ENCODE assay signal across 19 mouse cellular contexts in the genomic region with DNA sequence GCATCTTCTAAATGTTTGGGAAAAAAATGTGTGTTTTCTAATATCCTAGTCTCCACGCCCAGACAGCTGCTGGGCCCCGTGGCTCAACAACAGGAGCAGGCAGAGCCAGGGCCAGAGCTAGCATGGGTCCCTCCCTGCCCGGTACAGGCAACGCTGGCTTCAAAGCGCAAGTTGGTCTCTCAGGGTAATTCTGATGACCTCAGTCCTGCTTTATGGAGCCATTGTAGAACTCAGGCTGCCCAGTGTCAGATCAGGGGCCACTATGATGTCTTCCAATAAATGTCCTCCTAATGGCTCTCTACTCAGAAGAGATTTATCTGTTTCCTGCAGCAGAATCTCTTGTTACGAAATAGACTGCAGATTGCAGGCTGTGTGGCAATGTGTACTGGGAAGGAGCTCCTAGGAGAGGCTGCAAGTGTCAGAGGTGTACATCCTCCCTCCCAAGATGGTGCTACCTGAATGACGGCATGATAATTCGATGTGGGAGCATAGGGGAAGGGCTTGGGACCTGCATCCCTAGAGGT.
DNase-seq lines count a peak whose midpoint lies in the region; ATAC-seq and TF ChIP-seq lines count a peak whose summit lies in the region.
"Had no signal": no experiment of that assay in that cellular context is flagged by ENCODE, and none has a peak within 500 bp of the region (broad histone marks: within the 10 kb centered on the region; RNA-seq: fewer than 3 reads in every experiment).

No protein-coding gene starts in this region.

- H3K4me1 ChIP-seq in intestine, embryonic 16.5 days (ENCODE audit: control insufficient read depth, insufficient read depth, low read length): no peaks in the 10 kb centered on the region
- no peaks in the 10 kb centered on the region for H3K4me1 ChIP-seq in intestine, postnatal 0 days (replicated peaks; ENCODE audit: control insufficient read depth, insufficient read depth, low read length)
- H3K4me1 ChIP-seq: forebrain, embryonic 15.5 days; hindbrain, embryonic 10.5 days; midbrain, embryonic 15.5 days had no signal

- no peak overlapping the region for H3K4me3 ChIP-seq in gastrocnemius, adult 2 months
- H3K4me3 ChIP-seq in intestine, embryonic 16.5 days (ENCODE audit: low read length): no peak overlapping the region
- H3K4me3 ChIP-seq in intestine, postnatal 0 days (ENCODE audit: low read depth, low read length): no peak overlapping the region
- H3K4me3 ChIP-seq: forebrain, embryonic 15.5 days; hindbrain, embryonic 10.5 days; layer of hippocampus, adult 2 months; limb, embryonic 10.5 days; megakaryocyte, embryonic 14.5 days; midbrain, embryonic 15.5 days had no signal

- no peaks in the 10 kb centered on the region for H3K27me3 ChIP-seq in intestine, embryonic 16.5 days (replicated peaks; ENCODE audit: control insufficient read depth, insufficient read depth, low read length)
- H3K27me3 ChIP-seq in intestine, postnatal 0 days (replicated peaks; ENCODE audit: control insufficient read depth, insufficient read depth, low read length): no peaks in the 10 kb centered on the region
- H3K27me3 ChIP-seq: forebrain, embryonic 15.5 days; megakaryocyte, embryonic 14.5 days; midbrain, embryonic 15.5 days had no signal

- no peak for TF ChIP-seq CTCF in gastrocnemius, adult 2 months (IDR thresholded peaks at IDR 0.05)
- no peak for TF ChIP-seq CTCF in intestine, postnatal 0 days (IDR thresholded peaks at IDR 0.05; ENCODE audit: low read depth)

- H3K27ac ChIP-seq in gastrocnemius, adult 2 months: 0 out of 2 replicates have a peak overlapping the region, but pooled peaks have one; percentile 12
- H3K27ac ChIP-seq in intestine, embryonic 16.5 days (ENCODE audit: low read length): no peak overlapping the region
- no peak overlapping the region for H3K27ac ChIP-seq in intestine, postnatal 0 days (ENCODE audit: low read depth, low read length)
- H3K27ac ChIP-seq: forebrain, embryonic 15.5 days; hindbrain, embryonic 10.5 days; kidney, postnatal 0 days; layer of hippocampus, adult 2 months; limb, embryonic 10.5 days; midbrain, embryonic 15.5 days had no signal

- H3K36me3 ChIP-seq in intestine, embryonic 16.5 days (ENCODE audit: control insufficient read depth, insufficient read depth, low read length): no peaks in the 10 kb centered on the region
- no peaks in the 10 kb centered on the region for H3K36me3 ChIP-seq in intestine, postnatal 0 days (ENCODE audit: control insufficient read depth, insufficient read depth)
- H3K36me3 ChIP-seq: forebrain, embryonic 15.5 days; hindbrain, embryonic 10.5 days; limb, embryonic 10.5 days; midbrain, embryonic 15.5 days had no signal

- no peak overlapping the region for H3K9ac ChIP-seq in intestine, embryonic 16.5 days (ENCODE audit: low read depth, low read length)
- H3K9ac ChIP-seq in intestine, postnatal 0 days (ENCODE audit: low read depth, low read length): no peak overlapping the region
- H3K9ac ChIP-seq: forebrain, embryonic 15.5 days; midbrain, embryonic 15.5 days had no signal

- intact Hi-C loops in gastrocnemius, adult 2 months (cut with DNase I): no loop called here
- intact Hi-C loops in gastrocnemius, postnatal 14 days (cut with DNase I; ENCODE audit: low total_unique reads): no loop called here

- WGBS in intestine, embryonic 16.5 days: 67% methylated on average over 8 of the region's 8 CpGs
- 62% methylated on average over 8 of the region's 8 CpGs for WGBS in intestine, postnatal 0 days

- no peak overlapping the region for H3K4me2 ChIP-seq in intestine, embryonic 16.5 days (ENCODE audit: low read depth, low read length)
- no peak overlapping the region for H3K4me2 ChIP-seq in intestine, postnatal 0 days (replicated peaks; ENCODE audit: low read depth)
- H3K4me2 ChIP-seq: forebrain, embryonic 15.5 days; liver, embryonic 11.5 days; midbrain, embryonic 15.5 days had no signal

- H3K9me3 ChIP-seq in intestine, embryonic 16.5 days (ENCODE audit: control insufficient read depth, low read length): no peaks in the 10 kb centered on the region
- H3K9me3 ChIP-seq in intestine, postnatal 0 days (ENCODE audit: control insufficient read depth): no peaks in the 10 kb centered on the region
- H3K9me3 ChIP-seq: forebrain, embryonic 15.5 days; hindbrain, embryonic 10.5 days; limb, embryonic 10.5 days; midbrain, embryonic 15.5 days had no signal

- ATAC-seq in intestine, embryonic 16.5 days: peak; percentile 42
- no peak for ATAC-seq in intestine, postnatal 0 days
- ATAC-seq: forebrain, embryonic 15.5 days; midbrain, embryonic 15.5 days had no signal

- peak; percentile 60 for DNase-seq in gastrocnemius, adult 2 months
- no peak for DNase-seq in gastrocnemius, postnatal 4 days (ENCODE audit: low spot score in 2 of 2)
- DNase-seq in gastrocnemius, postnatal 14 days: peak; percentile 20
- peak; percentile 68 for DNase-seq in skeletal muscle tissue, adult 2 months (ENCODE audit: low read depth, low spot score)
- no peak for DNase-seq in cerebellum, adult 9-11 months
- no peak for DNase-seq in cerebellum, postnatal 10 days
- DNase-seq: cerebellum, postnatal 14 days; lung, adult 2 months; thymus, postnatal 36 days had no signal

Comparison
In these comparisons a context has a peak if more than half of its experiments do, and no peak if none do; other contexts are left out.
1. DNase-seq: peak in gastrocnemius, adult 2 months (single experiment), gastrocnemius, postnatal 14 days (single experiment) and skeletal muscle tissue, adult 2 months (single experiment); none in gastrocnemius, postnatal 4 days (0 of 2), cerebellum, adult 9-11 months (single experiment) and cerebellum, postnatal 10 days (0 of 2).